Mouse (Mus musculus): Measurements from ENCODE around the gene 4930564D02Rik.

The 4930564D02Rik gene

DNA sequence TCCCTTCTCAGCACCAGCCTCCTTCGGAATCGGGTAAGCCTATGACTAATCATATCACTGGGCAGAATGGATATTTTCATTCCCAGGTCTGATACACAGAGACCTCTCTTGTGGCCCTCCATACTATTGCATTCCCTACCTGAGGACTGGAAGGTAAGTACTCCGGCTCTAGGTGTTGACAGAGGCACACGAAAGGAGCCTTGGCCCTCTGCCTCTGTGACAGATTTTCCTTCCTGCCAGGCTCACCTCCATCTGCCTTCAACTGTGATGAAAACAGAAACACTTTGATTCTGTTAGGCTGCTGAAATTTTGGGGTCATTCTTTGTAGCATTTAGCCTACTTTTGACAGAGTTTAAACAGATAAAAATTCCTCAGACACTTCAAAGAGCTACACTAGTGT lies 47.2 kb downstream of the 4930564D02Rik start:
- no peak for DNase-seq (ENCODE audit: low spot score)

DNA sequence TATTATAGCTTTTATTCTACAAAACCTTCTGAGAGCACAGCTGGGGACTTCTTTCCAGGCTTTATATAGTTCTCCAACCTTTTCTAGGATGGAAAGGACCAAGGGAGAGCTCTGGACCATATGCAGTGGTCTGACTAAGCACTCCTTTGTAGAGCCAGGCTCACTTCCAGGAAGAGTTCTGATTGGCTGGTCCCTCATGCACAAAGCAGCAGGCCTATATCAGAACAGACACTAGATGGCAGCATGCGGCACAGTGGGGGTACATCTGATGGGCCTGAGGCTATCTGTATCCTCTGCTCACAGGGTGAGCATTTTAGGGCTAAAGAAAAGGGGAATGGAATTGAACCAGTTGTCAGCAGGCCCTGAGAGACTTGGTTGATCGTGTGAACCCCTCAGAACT lies 47.6 kb downstream of the 4930564D02Rik start:
- peak; percentile 85 for DNase-seq (ENCODE audit: low spot score)

GRCm38 (mm10) chr3:105116596-105116995 lies 50.0 kb downstream of the 4930564D02Rik start:
- no peak for DNase-seq (ENCODE audit: low spot score)

GRCm38 (mm10) chr3:105123776-105124175 lies 57.1 kb downstream of the 4930564D02Rik start:
- no peak for DNase-seq (ENCODE audit: low spot score)

GRCm38 (mm10) chr3:105127881-105128280 lies 61.2 kb downstream of the 4930564D02Rik start:
- no peak for DNase-seq (ENCODE audit: low spot score)

Data from embryo, embryonic 10.5 days (tissue).